Comparison of ENCODE assay signal across 28 mouse cellular contexts in the genomic region with DNA sequence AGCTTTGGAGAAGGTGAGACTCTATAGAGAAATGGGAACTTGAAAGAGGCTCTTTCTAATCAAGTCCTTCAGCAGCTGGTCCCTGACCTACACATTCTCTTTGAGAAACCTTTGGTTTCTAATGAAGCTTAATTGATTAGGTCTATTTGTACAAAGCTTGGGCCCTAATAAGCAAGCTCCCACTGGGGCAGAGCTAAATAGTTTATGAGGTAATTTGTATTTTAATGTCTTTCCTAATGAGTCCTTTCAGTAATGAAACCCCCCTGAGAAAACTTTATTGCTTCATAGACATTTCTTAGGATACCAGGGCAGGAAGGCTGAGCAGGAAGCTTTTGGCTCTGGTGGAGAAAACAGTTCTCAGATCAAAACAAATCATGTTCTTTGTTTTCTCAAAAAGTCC.
DNase-seq lines count a peak whose midpoint lies in the region; ATAC-seq lines count a peak whose summit lies in the region.
"Had no signal": no experiment of that assay in that cellular context is flagged by ENCODE, and none has a peak within 500 bp of the region (broad histone marks: within the 10 kb centered on the region; RNA-seq: fewer than 3 reads in every experiment).

No protein-coding gene starts in this region.

- H3K4me1 ChIP-seq in forebrain, embryonic 14.5 days (ENCODE audit: control insufficient read depth, insufficient read depth, low read length): peaks cover 27% of the 10 kb centered on the region
- peaks cover 23% of the 10 kb centered on the region for H3K4me1 ChIP-seq in forebrain, embryonic 15.5 days

- no peaks in the 10 kb centered on the region for H3K9me3 ChIP-seq in forebrain, embryonic 14.5 days (replicated peaks; ENCODE audit: control insufficient read depth, low read length)
- no peaks in the 10 kb centered on the region for H3K9me3 ChIP-seq in forebrain, embryonic 15.5 days
- H3K9me3 ChIP-seq: embryonic facial prominence, embryonic 13.5 days; embryonic facial prominence, embryonic 15.5 days; forebrain, embryonic 10.5 days; forebrain, embryonic 12.5 days had no signal

- DNase-seq in forebrain, embryonic 14.5 days (ENCODE audit: low spot score): peak; percentile 60
- DNase-seq in kidney, adult 9 months: peak; percentile 3
- DNase-seq in kidney, postnatal 10 days: no peak
- DNase-seq in kidney, postnatal 14 days: peak; percentile 7
- no peak for DNase-seq in kidney, adult 18-20 months
- DNase-seq: adrenal gland, adult 8-10 months; adrenal gland, postnatal 14 days; adrenal gland, postnatal 36 days; B cell, adult 2 months; cerebellum, adult 11 months; cerebellum, adult 18-20 months; cerebellum, adult 8-10 months; cerebellum, adult 9-11 months; cerebellum, postnatal 14 days; cerebellum, postnatal 36 days; embryo, embryonic 11 days had no signal

- peak; percentile 13; the same call in 1 of the 2 replicates for ATAC-seq in forebrain, embryonic 14.5 days
- ATAC-seq in forebrain, embryonic 15.5 days (replicated peaks): no peak
- ATAC-seq: activated CD4-positive, CD25-positive, alpha-beta regulatory T cell, adult 4 months; CD4-positive, CD25-positive, alpha-beta regulatory T cell, adult 4 months; forebrain, embryonic 16.5 days; Patski had no signal

- H3K4me2 ChIP-seq in forebrain, embryonic 14.5 days (ENCODE audit: low read length): no peak overlapping the region
- H3K4me2 ChIP-seq in forebrain, embryonic 15.5 days (replicated peaks): no peak overlapping the region
- H3K4me2 ChIP-seq: embryonic facial prominence, embryonic 13.5 days; embryonic facial prominence, embryonic 15.5 days; forebrain, embryonic 12.5 days had no signal

- H3K36me3 ChIP-seq in forebrain, embryonic 14.5 days (ENCODE audit: control insufficient read depth, insufficient read depth, low read length): no peaks in the 10 kb centered on the region
- H3K36me3 ChIP-seq in forebrain, embryonic 15.5 days: no peaks in the 10 kb centered on the region
- H3K36me3 ChIP-seq: embryonic facial prominence, embryonic 13.5 days; embryonic facial prominence, embryonic 15.5 days; forebrain, embryonic 10.5 days; forebrain, embryonic 12.5 days; G1E had no signal

- no peak overlapping the region for H3K9ac ChIP-seq in forebrain, embryonic 14.5 days (ENCODE audit: low read length)
- H3K9ac ChIP-seq in forebrain, embryonic 15.5 days (replicated peaks): no peak overlapping the region
- H3K9ac ChIP-seq: embryonic facial prominence, embryonic 13.5 days; embryonic facial prominence, embryonic 15.5 days; forebrain, embryonic 12.5 days had no signal

- H3K27ac ChIP-seq in forebrain, embryonic 14.5 days (ENCODE audit: low read depth, low read length): no peak overlapping the region
- no peak overlapping the region for H3K27ac ChIP-seq in forebrain, embryonic 15.5 days (replicated peaks)
- H3K27ac ChIP-seq: embryonic facial prominence, embryonic 13.5 days; embryonic facial prominence, embryonic 15.5 days; forebrain, embryonic 10.5 days; forebrain, embryonic 12.5 days had no signal

- H3K27me3 ChIP-seq in forebrain, embryonic 14.5 days (replicated peaks; ENCODE audit: control insufficient read depth, insufficient read depth, low read length): no peaks in the 10 kb centered on the region
- H3K27me3 ChIP-seq in forebrain, embryonic 15.5 days: no peaks in the 10 kb centered on the region
- H3K27me3 ChIP-seq: CH12.LX; embryonic facial prominence, embryonic 13.5 days; embryonic facial prominence, embryonic 15.5 days; forebrain, embryonic 12.5 days; Patski had no signal

- H3K4me3 ChIP-seq in forebrain, embryonic 14.5 days (ENCODE audit: low read depth, low read length): no peak overlapping the region
- H3K4me3 ChIP-seq in forebrain, embryonic 15.5 days: no peak overlapping the region
- H3K4me3 ChIP-seq: embryonic facial prominence, embryonic 13.5 days; embryonic facial prominence, embryonic 15.5 days; erythroblast, embryonic 14.5 days; forebrain, embryonic 10.5 days; forebrain, embryonic 12.5 days had no signal

Comparison
In these comparisons a context has a peak if more than half of its experiments do, and no peak if none do; other contexts are left out.
1. DNase-seq: peak in forebrain, embryonic 14.5 days (single experiment), kidney, adult 9 months (single experiment) and kidney, postnatal 14 days (single experiment); none in kidney, postnatal 10 days (single experiment) and kidney, adult 18-20 months (single experiment).